Mouse (Mus musculus): ENCODE measurements at regions not wholly inside any gene's neighbourhood (a gene's known extent, or its start where the extent isn't known, plus 50 kb on each side); places are given as distances from the start of the nearest gene placed in this dataset.

- TF ChIP-seq CTCF (IDR thresholded peaks at IDR 0.05; ENCODE audit: low read depth, low read length) (no peak), POLR2A (IDR thresholded peaks at IDR 0.05; ENCODE audit: insufficient read depth, low read length) (no peak)
Measured at GRCm38 (mm10) chr13:25738601-25739000, 468.3 kb upstream of the Nrsn1 start.

Data from ES-Bruce4 (cell line).